In genomic region chr2:106631986-106632385, GRCm38 (mm10) we compare ENCODE assay signal across 22 mouse cellular contexts.
DNase-seq lines count a peak whose midpoint lies in the region; ATAC-seq lines count a peak whose summit lies in the region.
"Had no signal": no experiment of that assay in that cellular context is flagged by ENCODE, and none has a peak within 500 bp of the region (broad histone marks: within the 10 kb centered on the region; RNA-seq: fewer than 3 reads in every experiment).

No protein-coding gene starts in this region.

- H3K27ac ChIP-seq in heart, embryonic 12.5 days (ENCODE audit: poor library complexity, severe bottlenecking) = no peak overlapping the region
- H3K27ac ChIP-seq in midbrain, embryonic 11.5 days (ENCODE audit: low read depth, low read length) = no peak overlapping the region
- no peak overlapping the region for H3K27ac ChIP-seq in midbrain, embryonic 15.5 days

- no peaks in the 10 kb centered on the region for H3K27me3 ChIP-seq in heart, embryonic 12.5 days (replicated peaks)
- no peaks in the 10 kb centered on the region for H3K27me3 ChIP-seq in midbrain, embryonic 11.5 days (ENCODE audit: control insufficient read depth, insufficient read depth, low read length)
- H3K27me3 ChIP-seq in midbrain, embryonic 15.5 days (replicated peaks) = no peaks in the 10 kb centered on the region
- H3K27me3 ChIP-seq: CH12.LX, Patski had no signal

- H3K36me3 ChIP-seq in heart, embryonic 12.5 days = no peaks in the 10 kb centered on the region
- no peaks in the 10 kb centered on the region for H3K36me3 ChIP-seq in midbrain, embryonic 11.5 days (ENCODE audit: control insufficient read depth, insufficient read depth, low read length)
- no peaks in the 10 kb centered on the region for H3K36me3 ChIP-seq in midbrain, embryonic 15.5 days (replicated peaks)
- H3K36me3 ChIP-seq: G1E had no signal

- no peak overlapping the region for H3K4me2 ChIP-seq in heart, embryonic 12.5 days
- H3K4me2 ChIP-seq in midbrain, embryonic 11.5 days = no peak overlapping the region
- H3K4me2 ChIP-seq in midbrain, embryonic 15.5 days = no peak overlapping the region

- 58% methylated on average over 8 of the region's 8 CpGs for WGBS in heart, embryonic 12.5 days
- WGBS in midbrain, embryonic 11.5 days = 85% methylated on average over 8 of the region's 8 CpGs
- WGBS in midbrain, embryonic 15.5 days = 84% methylated on average over 8 of the region's 8 CpGs

- H3K4me3 ChIP-seq in heart, embryonic 12.5 days = no peak overlapping the region
- no peak overlapping the region for H3K4me3 ChIP-seq in midbrain, embryonic 11.5 days (ENCODE audit: low read depth, low read length)
- no peak overlapping the region for H3K4me3 ChIP-seq in midbrain, embryonic 15.5 days

- no peaks in the 10 kb centered on the region for H3K4me1 ChIP-seq in heart, embryonic 12.5 days (replicated peaks)
- H3K4me1 ChIP-seq in midbrain, embryonic 11.5 days (ENCODE audit: control insufficient read depth, insufficient read depth, low read length) = no peaks in the 10 kb centered on the region
- no peaks in the 10 kb centered on the region for H3K4me1 ChIP-seq in midbrain, embryonic 15.5 days

- no peak overlapping the region for H3K9ac ChIP-seq in heart, embryonic 12.5 days
- no peak overlapping the region for H3K9ac ChIP-seq in midbrain, embryonic 11.5 days (ENCODE audit: low read length)
- no peak overlapping the region for H3K9ac ChIP-seq in midbrain, embryonic 15.5 days

- ATAC-seq in cerebellum, adult (ENCODE audit: insufficient number of reproducible peaks, low FRiP score, low TSS enrichment) = no peak
- ATAC-seq in heart, embryonic 12.5 days (ENCODE audit: insufficient number of reproducible peaks, low FRiP score) = no peak
- ATAC-seq in midbrain, embryonic 11.5 days (ENCODE audit: low FRiP score) = no peak
- ATAC-seq in midbrain, embryonic 15.5 days (replicated peaks) = no peak
- ATAC-seq: activated CD4-positive, CD25-positive, alpha-beta regulatory T cell, adult 4 months; CD4-positive, CD25-positive, alpha-beta regulatory T cell, adult 4 months; Patski had no signal

- DNase-seq in cerebellum, postnatal 14 days = peak; percentile 7 to 10
- DNase-seq in heart, adult 11 months = peak; percentile 53
- peak; percentile 53 for DNase-seq in midbrain, embryonic 11.5 days (ENCODE audit: low spot score, missing footprints)
- DNase-seq: adrenal gland, adult 2 months; adrenal gland, adult 8-10 months; adrenal gland, postnatal 10 days; adrenal gland, postnatal 14 days; adrenal gland, postnatal 25 days; adrenal gland, postnatal 36 days; B cell, adult 2 months; cerebellum, adult 11 months; cerebellum, adult 11-12 months; cerebellum, adult 18-20 months; cerebellum, adult 2 months had no signal

- no peaks in the 10 kb centered on the region for H3K9me3 ChIP-seq in heart, embryonic 12.5 days (replicated peaks)
- no peaks in the 10 kb centered on the region for H3K9me3 ChIP-seq in midbrain, embryonic 11.5 days (ENCODE audit: control insufficient read depth, low read length)
- H3K9me3 ChIP-seq in midbrain, embryonic 15.5 days = no peaks in the 10 kb centered on the region
